Mouse (Mus musculus) CH12.LX (cell line): Measurements from ENCODE around the gene Hist1h3e. TPM values are rescaled to one million over a fixed set of nuclear protein-coding genes. Genes with fewer than 3 reads are reported as not detected.
A peak's percentile ranks its signal among the peaks of the same experiment; 100 is the strongest.
"Not testable (repeated sequence)": the region's sequence is repeated elsewhere in the genome, so short reads cannot be mapped to it uniquely, and the experiment has no call there.

Experiments used
- DNase-seq: peaks from one replicate; pipeline ENCODE4 v3.0.0-alpha.2; 2013; ENCODE audit errors: extremely low read depth
- H3K27ac ChIP-seq: 2 replicates; pipeline ENCODE4 v1.5.1; 2012; ENCODE audit warnings: low read depth, mild to moderate bottlenecking, control low read depth, moderate library complexity; ENCODE audit not compliant: insufficient read depth
- H3K27me3 ChIP-seq: replicated peaks from 2 replicates; pipeline ENCODE3; 2012; ENCODE audit warnings: inconsistent platforms
- H3K36me3 ChIP-seq, 2 experiments: replicated peaks in 1 of 2; 2 replicates each; pipeline versions ENCODE3 to v1.6.1; 2012; ENCODE audit warnings: inconsistent platforms in 1 of 2, low read length in 1 of 2, mild to moderate bottlenecking in 1 of 2, mixed read lengths in 1 of 2, moderate library complexity in 1 of 2; ENCODE audit not compliant: control insufficient read depth in 1 of 2, insufficient read depth in 1 of 2
- H3K4me1 ChIP-seq, 2 experiments: 2 replicates each; pipeline ENCODE4 v1.6.1; 2012; ENCODE audit warnings: inconsistent platforms in 1 of 2, moderate library complexity in 1 of 2; ENCODE audit not compliant: insufficient read depth in 2 of 2, control insufficient read depth in 1 of 2
- H3K4me2 ChIP-seq: 2 replicates; pipeline ENCODE4 v1.6.1; 2012; ENCODE audit warnings: low read depth, mild to moderate bottlenecking, control low read depth; ENCODE audit not compliant: poor library complexity, insufficient read depth, severe bottlenecking
- H3K4me3 ChIP-seq, 3 experiments: fragments of 150-350 bp in 1 of 3; sonication (generic) in 1 of 3; replicated peaks in 1 of 3; 2 replicates each; pipeline versions ENCODE3 to v1.5.1; 2011 to 2012; ENCODE audit warnings: low read depth in 2 of 3, low read length in 2 of 3, mild to moderate bottlenecking in 2 of 3, moderate library complexity in 2 of 3, control low read depth in 1 of 3, improper control_type of control experiment in 1 of 3, inconsistent platforms in 1 of 3, mixed read lengths in 1 of 3; ENCODE audit not compliant: poor library complexity in 1 of 3
- H3K79me2 ChIP-seq: replicated peaks from 2 replicates; pipeline ENCODE4 v1.6.1; 2012; ENCODE audit warnings: mild to moderate bottlenecking, moderate library complexity; ENCODE audit not compliant: control insufficient read depth, poor library complexity, insufficient read depth, severe bottlenecking; ENCODE audit errors: extremely low read depth
- H3K9ac ChIP-seq: 2 replicates; pipeline ENCODE4 v1.6.1; 2012; ENCODE audit warnings: low read depth, mild to moderate bottlenecking, control low read depth, moderate library complexity; ENCODE audit not compliant: insufficient read depth
- H3K9me3 ChIP-seq: replicated peaks from 2 replicates; pipeline ENCODE3; 2012; ENCODE audit warnings: low read length, inconsistent platforms, mixed read lengths
- BHLHE40 ChIP-seq: IDR thresholded peaks from 2 replicates; pipeline ENCODE4 v1.6.1; 2011; ENCODE audit warnings: mild to moderate bottlenecking, low read depth, low read length, improper control_type of control experiment
- CHD1 ChIP-seq: IDR thresholded peaks from 2 replicates; pipeline ENCODE4 v1.6.1; 2012; ENCODE audit warnings: low read depth, low read length, improper control_type of control experiment, inconsistent platforms
- CHD2 ChIP-seq: IDR thresholded peaks from 2 replicates; pipeline ENCODE4 v1.6.1; 2011; ENCODE audit warnings: low read length, improper control_type of control experiment
- E2F4 ChIP-seq: IDR thresholded peaks from 2 replicates; pipeline ENCODE4 v1.6.1; 2011; ENCODE audit warnings: low read depth, low read length, improper control_type of control experiment; ENCODE audit not compliant: insufficient replicate concordance
- EP300 ChIP-seq: IDR thresholded peaks from 2 replicates; pipeline ENCODE4 v1.6.1; 2011; ENCODE audit warnings: low read length, improper control_type of control experiment
- ETS1 ChIP-seq: conservative IDR thresholded peaks from 2 replicates; pipeline ENCODE4 v1.6.1; 2012; ENCODE audit warnings: low read depth, mild to moderate bottlenecking, inconsistent platforms, low read length, improper control_type of control experiment, moderate library complexity
- HCFC1 ChIP-seq: IDR thresholded peaks from 2 replicates; pipeline ENCODE4 v1.6.1; 2012; ENCODE audit warnings: low read depth, mild to moderate bottlenecking, inconsistent platforms, low read length, improper control_type of control experiment
- IRF4 ChIP-seq: IDR thresholded peaks from 2 replicates; pipeline ENCODE4 v1.6.1; 2014; ENCODE audit warnings: low read depth, mild to moderate bottlenecking, inconsistent platforms, low read length, improper control_type of control experiment
- KAT2A ChIP-seq: IDR thresholded peaks from 2 replicates; pipeline ENCODE4 v1.6.1; 2012; ENCODE audit warnings: low read length, improper control_type of control experiment, inconsistent platforms; ENCODE audit not compliant: insufficient replicate concordance
- MAFK ChIP-seq: IDR thresholded peaks from 2 replicates; pipeline ENCODE4 v1.6.1; 2011; ENCODE audit warnings: low read length, improper control_type of control experiment; ENCODE audit not compliant: insufficient replicate concordance
- MAX ChIP-seq: IDR thresholded peaks from 2 replicates; pipeline ENCODE4 v1.6.1; 2011; ENCODE audit warnings: low read length, improper control_type of control experiment
- MAZ ChIP-seq: IDR thresholded peaks from 2 replicates; pipeline ENCODE4 v1.6.1; 2012; ENCODE audit warnings: low read depth, mild to moderate bottlenecking, inconsistent platforms, low read length, improper control_type of control experiment, moderate library complexity
- MXI1 ChIP-seq: IDR thresholded peaks from 2 replicates; pipeline ENCODE4 v1.6.1; 2011; ENCODE audit warnings: mild to moderate bottlenecking, low read depth, low read length, improper control_type of control experiment
- MYC ChIP-seq: IDR thresholded peaks from 2 replicates; pipeline ENCODE4 v1.6.1; 2011; ENCODE audit warnings: low read depth, mild to moderate bottlenecking, improper control_type of control experiment, low read length
- NRF1 ChIP-seq: IDR thresholded peaks from 2 replicates; pipeline ENCODE4 v1.6.1; 2014; ENCODE audit warnings: low read depth, mild to moderate bottlenecking, inconsistent platforms, low read length, improper control_type of control experiment, moderate library complexity
- POLR2A ChIP-seq: IDR thresholded peaks from 2 replicates; pipeline ENCODE4 v1.6.1; 2011; ENCODE audit warnings: low read depth, mild to moderate bottlenecking, improper control_type of control experiment, low read length
- POLR2AphosphoS2 ChIP-seq: IDR thresholded peaks from 2 replicates; pipeline ENCODE4 v1.6.1; 2011; ENCODE audit warnings: low read depth, low read length, improper control_type of control experiment
- RCOR1 ChIP-seq: conservative IDR thresholded peaks from 2 replicates; pipeline ENCODE4 v1.6.1; 2012; ENCODE audit warnings: low read depth, mild to moderate bottlenecking, inconsistent platforms, low read length, improper control_type of control experiment
- SIN3A ChIP-seq: IDR thresholded peaks from 2 replicates; pipeline ENCODE4 v1.6.1; 2012; ENCODE audit warnings: low read length, improper control_type of control experiment, inconsistent platforms
- TBP ChIP-seq: conservative IDR thresholded peaks from 2 replicates; pipeline ENCODE4 v1.6.1; 2011; ENCODE audit warnings: low read depth, low read length, improper control_type of control experiment
- TCF12 ChIP-seq: IDR thresholded peaks from 2 replicates; pipeline ENCODE4 v1.6.1; 2014; ENCODE audit warnings: low read depth, mild to moderate bottlenecking, inconsistent platforms, low read length, improper control_type of control experiment
- UBTF ChIP-seq: IDR thresholded peaks from 2 replicates; pipeline ENCODE4 v1.6.1; 2012; ENCODE audit warnings: low read depth, mild to moderate bottlenecking, inconsistent platforms, low read length, improper control_type of control experiment, moderate library complexity
- USF2 ChIP-seq: conservative IDR thresholded peaks from 2 replicates; pipeline ENCODE4 v1.6.1; 2011; ENCODE audit warnings: low read depth, low read length, improper control_type of control experiment
- ZMIZ1 ChIP-seq: IDR thresholded peaks from 2 replicates; pipeline ENCODE4 v1.6.1; 2012; ENCODE audit warnings: low read depth, mild to moderate bottlenecking, inconsistent platforms, low read length, improper control_type of control experiment
- dilution Hi-C: fragments of 300-500 bp; cut with MboI; formaldehyde crosslinking; loops from 2 replicates; pipeline ENCODE4 v1.14.3; 2020; ENCODE audit warnings: low sequenced_read_pairs; ENCODE audit not compliant: extremely low pct_unique_long_range_greater_than_20kb, extremely low pct_ligation_motif_present
- in situ Hi-C: fragments of 300-500 bp; cut with MboI; formaldehyde crosslinking; loops from 3 replicates; pipeline ENCODE4 v1.14.3; 2019; ENCODE audit warnings: low sequenced_read_pairs, low pct_ligation_motif_present, low pct_unique_long_range_greater_than_20kb, mixed read lengths
- polyA plus RNA-seq: library from polyadenylated mRNA; unstranded; fragments of >175 nt; gene quantifications from 2 replicates; pipeline ENCODE4 v1.2.1, GENCODE M21; 2012; ENCODE audit warnings: low read depth; ENCODE audit not compliant: insufficient read length
- total RNA-seq, 2 experiments: library from RNA; depleted of rRNA; stranded (reverse); fragments of 300-350 nt in 1 of 2; fragments of >200 nt in 1 of 2; gene quantifications; 2 replicates each; pipeline ENCODE4 v1.2.3; 2012 to 2014

Hist1h3e gene
- total and polyA plus RNA-seq, 3 experiments: 3.1 to 1,484 (median 24.2) TPM

DNA sequence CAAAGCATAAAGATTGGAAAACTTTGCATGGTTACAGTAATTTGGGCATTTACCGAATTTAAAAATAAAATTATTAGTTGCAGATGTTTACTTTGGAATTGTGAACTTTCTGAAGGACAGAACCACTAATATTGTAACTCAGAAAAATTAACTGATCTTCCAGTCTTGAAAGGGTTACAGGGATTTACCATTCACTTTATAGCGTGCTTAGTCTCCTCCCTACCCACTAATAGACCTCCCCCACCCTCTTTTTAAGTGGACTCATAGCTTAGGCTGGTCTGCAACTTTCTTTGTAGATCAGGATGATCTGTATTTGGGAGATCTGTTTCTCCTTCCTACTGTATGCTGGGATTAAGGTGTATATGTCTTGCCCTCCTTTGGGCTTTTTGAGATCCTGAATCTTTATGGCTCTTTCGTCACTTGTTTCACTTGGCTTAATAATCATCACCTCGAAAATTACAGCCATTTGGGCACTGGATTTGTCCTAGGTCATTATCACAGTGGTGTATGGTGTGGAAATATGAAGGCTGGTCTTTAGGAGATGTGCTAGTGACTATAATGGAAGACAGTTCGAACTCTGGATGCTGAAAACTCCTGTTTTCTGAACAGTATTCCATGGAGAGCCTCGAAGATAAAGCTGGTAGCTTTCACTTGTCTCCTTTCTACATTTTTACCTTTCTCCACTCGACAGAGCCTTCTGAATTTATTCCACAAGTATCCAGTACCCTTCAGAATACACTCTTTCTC is 25.9 kb downstream of the Hist1h3e start:
- Histone ChIP-seq H3K4me2 (peak overlapping the region; percentile 93), H3K9ac (peak overlapping the region; percentile 95), H3K9me3 (no peaks in the 10 kb centered on the region), H3K79me2 (no peaks in the 10 kb centered on the region), H3K4me1 (peaks cover 9 to 57% of the 10 kb centered on the region in 2 experiments; a peak in 3 of 4 replicates), H3K4me3 (peak overlapping the region; percentile 49 to 58 (median 55)), H3K27me3 (no peaks in the 10 kb centered on the region), H3K36me3 (no peaks in the 10 kb centered on the region)
- TF ChIP-seq POLR2AphosphoS2: peak; percentile 86
- 0 out of 2 replicates have a peak, but pooled peaks have one; percentile 2 for TF ChIP-seq MYC
- no peak for TF ChIP-seq EP300
- TF ChIP-seq MAFK: no peak
- no peak for TF ChIP-seq UBTF
- TF ChIP-seq ETS1: no peak
- TF ChIP-seq SIN3A: 0 out of 2 replicates have a peak, but pooled peaks have one; percentile 57
- TF ChIP-seq USF2: no peak
- no peak for TF ChIP-seq E2F4
- no peak; the same call in 1 of the 2 replicates for TF ChIP-seq MAX
- TF ChIP-seq RCOR1: peak; percentile 21; the same call in 1 of the 2 replicates
- TF ChIP-seq TBP: 0 out of 2 replicates have a peak, but pooled peaks have one; percentile 4
- no peak for TF ChIP-seq NRF1
- peak; percentile 54; the same call in 1 of the 2 replicates for TF ChIP-seq POLR2A
- peak; percentile 93; the same call in 1 of the 2 replicates for TF ChIP-seq ZMIZ1
- TF ChIP-seq, all 38 proteins: peak for 7
- DNase-seq: no peak
- dilution Hi-C loops (no loop called here), in situ Hi-C loops (no loop called here)
- peak overlapping the region; percentile 80 for H3K27ac ChIP-seq

DNA sequence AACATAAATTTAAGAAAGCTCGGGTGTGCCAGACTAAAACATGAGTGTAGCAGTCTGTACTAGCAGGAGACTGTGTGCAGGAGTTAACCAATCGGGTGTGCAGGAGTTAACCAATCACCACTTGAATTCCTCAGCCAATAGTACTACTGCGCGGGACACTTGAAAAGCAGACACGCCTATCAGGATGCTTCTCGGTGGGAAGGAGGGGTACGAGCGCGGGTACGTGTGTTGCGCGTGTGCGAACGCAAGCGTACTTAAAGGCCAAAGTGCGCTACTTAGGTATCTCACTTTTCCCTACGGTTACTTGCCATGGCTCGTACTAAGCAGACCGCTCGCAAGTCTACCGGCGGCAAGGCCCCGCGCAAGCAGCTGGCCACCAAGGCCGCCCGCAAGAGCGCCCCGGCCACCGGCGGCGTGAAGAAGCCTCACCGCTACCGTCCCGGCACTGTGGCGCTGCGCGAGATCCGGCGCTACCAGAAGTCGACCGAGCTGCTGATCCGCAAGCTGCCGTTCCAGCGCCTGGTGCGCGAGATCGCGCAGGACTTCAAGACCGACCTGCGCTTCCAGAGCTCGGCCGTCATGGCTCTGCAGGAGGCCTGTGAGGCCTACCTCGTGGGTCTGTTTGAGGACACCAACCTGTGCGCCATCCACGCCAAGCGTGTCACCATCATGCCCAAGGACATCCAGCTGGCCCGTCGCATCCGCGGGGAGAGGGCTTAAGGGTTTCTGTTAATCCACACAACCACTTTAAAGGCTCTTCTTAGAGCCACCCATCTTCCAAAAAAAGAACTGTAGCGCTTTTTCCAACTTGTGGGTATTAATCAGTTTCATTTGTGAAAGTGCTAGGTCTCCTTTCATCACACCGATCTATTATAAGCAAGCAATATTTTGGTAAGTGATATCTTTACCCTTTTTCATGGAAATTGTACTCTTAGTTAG is 26.8 kb downstream of the Hist1h3e start, which contains the start of gene Hist1h3g:
TSS of gene Hist1h3g (plus strand) at position 286 of the 939 bp plus-strand sequence.
- Histone ChIP-seq H3K4me3 (peak within 1 kb of the TSS; percentile 49 to 70 (median 55)), H3K4me1 (peaks cover 9 to 51% of the 10 kb centered on the region in 2 experiments; a peak in 3 of 4 replicates), H3K27ac (peak within 1 kb of the TSS; percentile 93), H3K9ac (peak within 1 kb of the TSS; percentile 100), H3K4me2 (peak within 1 kb of the TSS; percentile 98)
- H3K27me3 ChIP-seq, H3K79me2 ChIP-seq, dilution Hi-C loops, H3K36me3 ChIP-seq, H3K9me3 ChIP-seq, in situ Hi-C loops: not testable (repeated sequence)
- peak; percentile 98 for DNase-seq
- TF ChIP-seq TCF12 (peak; percentile 87; the same call in 1 of the 2 replicates), MAZ (0 out of 2 replicates have a peak, but pooled peaks have one; percentile 13), HCFC1 (peak; percentile 48), KAT2A (peak; percentile 68; the same call in 1 of the 2 replicates), NRF1 (peak; percentile 85), USF2 (peak; percentile 18), MYC (peak; percentile 77), UBTF (peak; percentile 97), CHD2 (peak; percentile 88), E2F4 (peak; percentile 100), MAX (peak; percentile 40; the same call in 1 of the 2 replicates), TBP (peak; percentile 98), BHLHE40 (peak; percentile 19; the same call in 1 of the 2 replicates), MXI1 (0 out of 2 replicates have a peak, but pooled peaks have one; percentile 25), SIN3A (peak; percentile 61), RCOR1 (0 out of 2 replicates have a peak, but pooled peaks have one; percentile 68), POLR2AphosphoS2 (peak; percentile 100), ZMIZ1 (peak; percentile 99), POLR2A (peak; percentile 97), IRF4 (peak; percentile 31; the same call in 1 of the 2 replicates), CHD1 (peak; percentile 95; the same call in 1 of the 2 replicates)
